Mouse (Mus musculus): ENCODE measurements around the gene Itgb8. TPM values are rescaled to one million over a fixed set of nuclear protein-coding genes. Genes with fewer than 3 reads are reported as not detected.

Itgb8 gene
- total and polyA plus RNA-seq, 3 experiments = not detected

GRCm38 (mm10) chr12:119211533-119211932, 27.1 kb downstream of the Itgb8 start:
- no peak overlapping the region for H3K9ac ChIP-seq (ENCODE audit: insufficient read depth, low read depth)
- dilution Hi-C loops (cut with MboI; ENCODE audit: extremely low pct_ligation_motif_present, extremely low pct_unique_long_range_greater_than_20kb, low sequenced_read_pairs) (no loop called here), in situ Hi-C loops (cut with MboI; ENCODE audit: low pct_ligation_motif_present, low pct_unique_long_range_greater_than_20kb, low sequenced_read_pairs) (no loop called here)
- no peak overlapping the region for H3K4me3 ChIP-seq (replicated peaks in 1 of 3; ENCODE audit: low read depth in 2 of 3, low read length in 2 of 3, poor library complexity in 1 of 3)
- no peaks in the 10 kb centered on the region for H3K79me2 ChIP-seq (replicated peaks; ENCODE audit: control insufficient read depth, extremely low read depth, insufficient read depth, poor library complexity, severe bottlenecking)
- no peaks in the 10 kb centered on the region for H3K36me3 ChIP-seq (replicated peaks in 1 of 2; ENCODE audit: control insufficient read depth in 1 of 2, insufficient read depth in 1 of 2, low read length in 1 of 2)
- no peaks in the 10 kb centered on the region for H3K9me3 ChIP-seq (replicated peaks; ENCODE audit: low read length)
- no peak overlapping the region for H3K4me2 ChIP-seq (ENCODE audit: insufficient read depth, low read depth, poor library complexity, severe bottlenecking)
- no peak overlapping the region for H3K27ac ChIP-seq (ENCODE audit: insufficient read depth, low read depth)
- H3K4me1 ChIP-seq (ENCODE audit: control insufficient read depth in 1 of 2, insufficient read depth in 2 of 2) = no peaks in the 10 kb centered on the region
- TF ChIP-seq ELF1 (IDR thresholded peaks at IDR 0.05; ENCODE audit: low read depth, low read length) (no peak), IRF4 (IDR thresholded peaks at IDR 0.05; ENCODE audit: low read depth, low read length) (no peak), EP300 (IDR thresholded peaks at IDR 0.05; ENCODE audit: low read length) (no peak), MAZ (IDR thresholded peaks at IDR 0.05; ENCODE audit: low read depth, low read length) (no peak), TBP (conservative IDR thresholded peaks at IDR 0.05; ENCODE audit: low read depth, low read length) (no peak), SMC3 (IDR thresholded peaks at IDR 0.05; ENCODE audit: low read depth, low read length) (no peak), POLR2A (IDR thresholded peaks at IDR 0.05; ENCODE audit: low read depth, low read length) (no peak), MYC (IDR thresholded peaks at IDR 0.05; ENCODE audit: low read depth, low read length) (no peak), ZC3H11A (IDR thresholded peaks at IDR 0.05; ENCODE audit: low read depth, low read length) (no peak), TCF12 (IDR thresholded peaks at IDR 0.05; ENCODE audit: low read depth, low read length) (no peak), MXI1 (IDR thresholded peaks at IDR 0.05; ENCODE audit: low read depth, low read length) (no peak), RCOR1 (conservative IDR thresholded peaks at IDR 0.05; ENCODE audit: low read depth, low read length) (no peak), NRF1 (IDR thresholded peaks at IDR 0.05; ENCODE audit: low read depth, low read length) (no peak), ETS1 (conservative IDR thresholded peaks at IDR 0.05; ENCODE audit: low read depth, low read length) (no peak), GABPA (IDR thresholded peaks at IDR 0.05; ENCODE audit: insufficient replicate concordance, low read depth, low read length) (no peak), ZMIZ1 (IDR thresholded peaks at IDR 0.05; ENCODE audit: low read depth, low read length) (no peak)
- H3K27me3 ChIP-seq (replicated peaks) = no peaks in the 10 kb centered on the region
- DNase-seq (ENCODE audit: extremely low read depth) = no peak

GRCm38 (mm10) chr12:119210590-119210989, 28.0 kb downstream of the Itgb8 start:
- no peak overlapping the region for H3K4me2 ChIP-seq (ENCODE audit: insufficient read depth, low read depth, poor library complexity, severe bottlenecking)
- H3K79me2 ChIP-seq (replicated peaks; ENCODE audit: control insufficient read depth, extremely low read depth, insufficient read depth, poor library complexity, severe bottlenecking) = no peaks in the 10 kb centered on the region
- no peak overlapping the region for H3K9ac ChIP-seq (ENCODE audit: insufficient read depth, low read depth)
- H3K36me3 ChIP-seq (replicated peaks in 1 of 2; ENCODE audit: control insufficient read depth in 1 of 2, insufficient read depth in 1 of 2, low read length in 1 of 2) = no peaks in the 10 kb centered on the region
- H3K4me1 ChIP-seq (ENCODE audit: control insufficient read depth in 1 of 2, insufficient read depth in 2 of 2) = no peaks in the 10 kb centered on the region
- in situ Hi-C loops (cut with MboI; ENCODE audit: low pct_ligation_motif_present, low pct_unique_long_range_greater_than_20kb, low sequenced_read_pairs) (no loop called here), dilution Hi-C loops (cut with MboI; ENCODE audit: extremely low pct_ligation_motif_present, extremely low pct_unique_long_range_greater_than_20kb, low sequenced_read_pairs) (no loop called here)
- TF ChIP-seq SIN3A (IDR thresholded peaks at IDR 0.05; ENCODE audit: low read length) (no peak), ZC3H11A (IDR thresholded peaks at IDR 0.05; ENCODE audit: low read depth, low read length) (no peak), MXI1 (IDR thresholded peaks at IDR 0.05; ENCODE audit: low read depth, low read length) (no peak), UBTF (IDR thresholded peaks at IDR 0.05; ENCODE audit: low read depth, low read length) (no peak), MAX (IDR thresholded peaks at IDR 0.05; ENCODE audit: low read length) (no peak), CTCF (conservative IDR thresholded peaks at IDR 0.05 in 1 of 2, IDR thresholded peaks at IDR 0.05 in 1 of 2; ENCODE audit: low read depth in 2 of 2, low read length in 2 of 2) (no peak), MEF2A (IDR thresholded peaks at IDR 0.05; ENCODE audit: borderline replicate concordance, low read depth, low read length) (no peak), JUN (IDR thresholded peaks at IDR 0.05; ENCODE audit: insufficient read depth, low read depth, low read length) (no peak)
- no peaks in the 10 kb centered on the region for H3K27me3 ChIP-seq (replicated peaks)
- no peak overlapping the region for H3K27ac ChIP-seq (ENCODE audit: insufficient read depth, low read depth)
- DNase-seq (ENCODE audit: extremely low read depth) = no peak
- H3K4me3 ChIP-seq (replicated peaks in 1 of 3; ENCODE audit: low read depth in 2 of 3, low read length in 2 of 3, poor library complexity in 1 of 3) = no peak overlapping the region
- H3K9me3 ChIP-seq (replicated peaks; ENCODE audit: low read length) = no peaks in the 10 kb centered on the region
